Mouse (Mus musculus): ENCODE measurements around the gene Ebf3. TPM values are rescaled to one million over a fixed set of nuclear protein-coding genes. Genes with fewer than 3 reads are reported as not detected.

Gene Ebf3
- not detected for total RNA-seq (2023)

DNA sequence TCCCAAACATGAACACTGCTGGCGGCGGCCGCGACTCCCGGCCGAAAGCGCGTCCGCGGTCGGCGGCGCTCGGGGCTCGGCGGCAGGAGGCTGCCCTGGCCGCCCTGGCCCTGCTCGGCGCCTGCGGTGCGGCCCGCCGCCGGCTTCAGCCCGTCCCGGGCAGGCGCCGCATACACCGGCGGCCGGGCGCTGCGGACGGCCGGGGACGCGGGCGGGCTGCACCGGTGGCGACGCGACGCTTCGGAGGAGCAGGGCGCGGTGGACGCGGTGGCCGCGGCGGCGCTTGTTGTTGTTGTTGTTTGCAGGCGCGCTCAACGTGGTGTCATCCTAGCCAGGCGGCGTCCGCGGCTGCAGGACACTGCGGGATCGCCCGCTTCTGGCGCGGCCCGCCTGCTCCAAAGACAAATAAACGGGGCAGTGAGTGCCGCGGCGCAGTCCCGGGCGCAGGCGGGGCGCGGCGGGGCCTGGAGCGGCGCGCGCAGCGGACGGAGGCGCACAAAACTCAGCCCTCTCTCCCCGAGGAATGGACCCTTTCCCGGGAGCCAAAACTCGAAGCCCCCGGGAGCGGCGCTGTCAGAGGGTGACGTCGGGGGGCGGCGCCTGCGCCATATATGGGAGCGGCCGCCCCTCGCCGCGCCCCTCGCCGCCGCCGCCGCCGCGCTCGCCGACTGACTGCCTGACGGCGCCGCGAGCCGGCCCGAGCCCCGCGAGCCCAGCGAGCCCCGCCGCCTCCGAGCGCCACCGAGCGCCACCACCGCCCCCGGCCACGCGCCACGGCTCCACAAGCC is at the start of gene Ebf3:
Gene Ebf3 (minus strand): TSS at position 542 of the 788 bp plus-strand sequence.

Other genes with a start within 250 kb of the Ebf3 start
- gene 9430038I01Rik, start 96.3 kb upstream of the Ebf3 start, total RNA-seq (2023), result 10 to 100 TPM; 14.9 to 16.9 TPM
- 10 to 100 TPM; 55.3 to 59.2 TPM for gene Glrx3, start 123.2 kb upstream of the Ebf3 start, total RNA-seq (2023)

Measured in monocyte, adult 59 days (primary cell).